Mouse (Mus musculus) embryonic fibroblast, embryonic 13.5 days (primary cell): ENCODE measurements around the gene Olfr390. TPM values are rescaled to one million over a fixed set of nuclear protein-coding genes. Genes with fewer than 3 reads are reported as not detected.

Experiments
- H3K27ac ChIP-seq: 2 replicates; pipeline ENCODE4 v1.5.1; 2012; ENCODE audit warnings: low read length, control low read depth, inconsistent platforms; ENCODE audit not compliant: insufficient read depth
- H3K4me1 ChIP-seq: 2 replicates; pipeline ENCODE4 v1.6.1; 2011; ENCODE audit warnings: low read length; ENCODE audit not compliant: control insufficient read depth, insufficient read depth
- H3K4me3 ChIP-seq: 2 replicates; pipeline ENCODE4 v1.5.1; 2011; ENCODE audit warnings: mild to moderate bottlenecking, control low read depth, low read length; ENCODE audit not compliant: insufficient read depth
- CTCF ChIP-seq: IDR thresholded peaks from 2 replicates; pipeline ENCODE4 v1.5.1; 2011; ENCODE audit warnings: mild to moderate bottlenecking, control low read depth, low read length, moderate library complexity, borderline replicate concordance; ENCODE audit not compliant: insufficient read depth
- POLR2A ChIP-seq: IDR thresholded peaks from 2 replicates; pipeline ENCODE4 v1.6.1; 2011; ENCODE audit warnings: low read depth, mild to moderate bottlenecking, control low read depth, low read length, moderate library complexity
- polyA plus RNA-seq: library from polyadenylated mRNA; stranded (reverse); fragments of >200 nt; gene quantifications from 2 replicates; pipeline ENCODE4 v1.2.4, GENCODE M21; 2011; ENCODE audit warnings: low read depth; ENCODE audit not compliant: missing spikeins, insufficient read length

Gene Olfr390
- polyA plus RNA-seq = not detected in 2 replicates

DNA sequence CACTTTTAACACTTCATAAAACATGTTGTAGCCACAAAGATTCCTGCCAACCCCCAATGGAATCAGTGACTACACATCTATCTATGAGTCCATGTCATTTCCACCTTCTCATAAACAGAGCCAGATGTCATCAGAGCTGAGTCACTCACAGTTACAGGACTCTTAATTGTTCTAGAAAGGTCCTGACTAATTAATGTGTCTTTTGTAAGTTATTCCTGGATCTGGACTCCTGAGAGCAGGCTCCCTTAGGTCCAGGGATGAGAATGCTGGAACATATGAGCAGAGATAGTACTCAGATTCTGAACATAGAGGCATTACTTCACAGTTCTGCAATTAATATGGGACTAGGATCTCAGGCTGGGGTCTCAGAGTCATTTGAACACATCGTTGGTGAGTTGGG lies at the start of gene Olfr390:
Gene Olfr390 (plus strand): TSS at position 301 of the 400 bp plus-strand sequence.
- Histone ChIP-seq H3K4me1 (no peaks in the 10 kb centered on the region), H3K4me3 (no peak within 1 kb of the TSS), H3K27ac (no peak within 1 kb of the TSS)
- TF ChIP-seq POLR2A (no peak), CTCF (no peak)

DNA sequence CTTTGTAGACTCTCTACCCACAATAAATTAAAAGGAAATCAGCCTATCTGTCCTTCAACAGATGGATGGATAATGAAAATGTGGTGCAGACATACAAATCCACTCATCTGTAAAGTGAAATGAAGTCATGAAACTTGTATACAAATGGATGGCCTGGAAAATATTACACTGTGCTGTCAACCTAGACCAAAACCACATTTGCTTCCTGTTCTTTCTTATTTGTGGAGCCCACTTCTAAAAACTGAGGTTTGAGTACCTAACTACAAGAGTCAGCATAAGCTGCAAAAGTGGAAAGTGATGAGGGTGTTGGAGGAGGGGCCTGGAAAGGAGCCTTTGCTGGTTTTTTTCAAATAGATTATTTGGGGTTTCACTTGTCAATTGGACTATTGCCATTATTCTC lies 23.6 kb upstream of the Olfr390 start:
- Histone ChIP-seq H3K4me3 (no peak overlapping the region), H3K27ac (no peak overlapping the region), H3K4me1 (no peaks in the 10 kb centered on the region)
- TF ChIP-seq POLR2A (no peak), CTCF (no peak)

DNA sequence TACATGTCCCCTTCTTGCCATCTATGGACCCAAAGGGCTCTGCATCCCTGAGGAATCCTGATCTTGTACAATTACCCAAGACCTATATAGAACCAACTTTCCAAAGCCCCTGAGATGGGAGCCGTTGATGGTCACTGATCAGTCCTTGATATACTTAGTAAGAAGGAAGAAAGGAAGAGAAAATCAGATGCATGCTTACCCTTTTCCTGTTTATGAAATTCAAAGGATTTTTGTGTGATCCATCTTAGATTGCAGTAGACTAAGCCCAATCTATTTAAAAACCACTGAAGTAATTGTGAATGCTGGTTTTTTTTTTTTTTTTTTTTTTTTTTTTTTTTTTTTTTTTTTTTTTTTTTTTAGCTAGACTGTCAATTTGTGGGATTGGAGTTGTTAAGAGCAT lies 2.2 kb upstream of the Olfr390 start, which contains the start of gene Olfr389:
Gene Olfr389 (minus strand): TSS at position 101 of the 400 bp plus-strand sequence.
- Histone ChIP-seq H3K27ac (no peak within 1 kb of the TSS), H3K4me1 (no peaks in the 10 kb centered on the region), H3K4me3 (no peak within 1 kb of the TSS)
- TF ChIP-seq CTCF (no peak), POLR2A (no peak)

DNA sequence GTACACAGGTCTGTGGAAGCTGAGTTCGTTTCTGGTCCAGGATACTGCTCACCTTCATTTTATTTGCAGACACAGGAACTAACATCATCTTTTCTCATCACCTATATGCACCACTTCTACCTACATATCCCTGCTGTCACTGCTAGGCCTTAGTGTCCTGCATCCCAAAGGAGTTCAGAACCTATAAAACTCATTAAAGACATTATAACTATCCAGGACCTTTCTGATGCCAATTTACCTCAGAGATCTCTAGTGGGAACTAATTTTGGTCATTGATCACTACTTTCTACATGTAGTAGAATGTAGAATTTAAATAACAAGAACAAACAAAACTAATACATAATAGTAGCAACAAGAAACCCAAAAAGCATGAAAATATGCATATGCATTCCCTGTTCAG lies 20.2 kb downstream of the Olfr390 start, which contains the start of gene Olfr391-ps:
Gene Olfr391-ps (minus strand): TSS at position 101 of the 400 bp plus-strand sequence.
- H3K4me3 ChIP-seq = no peak within 1 kb of the TSS
- H3K27ac ChIP-seq = no peak within 1 kb of the TSS
- H3K4me1 ChIP-seq = no peaks in the 10 kb centered on the region
- TF ChIP-seq CTCF (no peak), POLR2A (no peak)

DNA sequence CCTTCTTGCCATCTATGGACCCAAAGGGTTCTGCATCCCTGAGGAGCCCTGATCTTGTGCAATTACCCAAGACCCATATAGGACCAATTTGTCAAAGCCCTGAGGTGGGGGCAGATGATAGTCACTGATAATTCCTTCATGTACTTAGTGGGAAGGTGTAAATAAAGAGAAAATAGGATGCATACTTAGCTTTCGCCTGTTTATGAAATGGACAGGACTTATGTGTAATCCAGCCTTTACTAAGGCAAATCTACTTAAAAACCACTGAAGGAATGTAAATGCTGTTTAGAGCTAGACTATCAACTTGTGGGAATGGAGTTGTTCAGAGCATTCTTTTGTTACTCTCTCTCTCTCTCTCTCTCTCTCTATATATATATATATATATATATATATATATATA lies 34.2 kb downstream of the Olfr390 start, which contains the start of gene Olfr392:
Gene Olfr392 (minus strand): TSS at position 101 of the 400 bp plus-strand sequence.
- Histone ChIP-seq H3K27ac (no peak within 1 kb of the TSS), H3K4me3 (no peak within 1 kb of the TSS), H3K4me1 (no peaks in the 10 kb centered on the region)
- no peak for TF ChIP-seq POLR2A
- TF ChIP-seq CTCF = no peak

Other genes with a start within 250 kb of the Olfr390 start
- gene Olfr385, start 190.0 kb upstream of the Olfr390 start, polyA plus RNA-seq = not detected in 2 replicates
- gene Olfr384, start 184.4 kb upstream of the Olfr390 start, polyA plus RNA-seq = not detected in 2 replicates
- not detected in 2 replicates for gene Zfp735, start 94.2 kb upstream of the Olfr390 start, polyA plus RNA-seq
- not detected in 2 replicates for gene Olfr389, start 2.3 kb upstream of the Olfr390 start, polyA plus RNA-seq
- gene Olfr391-ps, start 20.1 kb downstream of the Olfr390 start, polyA plus RNA-seq = not detected in 2 replicates
- not detected in 2 replicates for gene Olfr392, start 34.1 kb downstream of the Olfr390 start, polyA plus RNA-seq
- gene Olfr393, start 68.5 kb downstream of the Olfr390 start, polyA plus RNA-seq = not detected in 2 replicates
- gene Olfr394, start 107.8 kb downstream of the Olfr390 start, polyA plus RNA-seq = not detected in 2 replicates
- not detected in 2 replicates for gene Olfr395, start 126.3 kb downstream of the Olfr390 start, polyA plus RNA-seq
- not detected in 2 replicates for gene Olfr23, start 153.7 kb downstream of the Olfr390 start, polyA plus RNA-seq
- gene Olfr397, start 177.9 kb downstream of the Olfr390 start, polyA plus RNA-seq = not detected in 2 replicates
- not detected in 2 replicates for gene Olfr398, start 207.4 kb downstream of the Olfr390 start, polyA plus RNA-seq